In the genomic region with DNA sequence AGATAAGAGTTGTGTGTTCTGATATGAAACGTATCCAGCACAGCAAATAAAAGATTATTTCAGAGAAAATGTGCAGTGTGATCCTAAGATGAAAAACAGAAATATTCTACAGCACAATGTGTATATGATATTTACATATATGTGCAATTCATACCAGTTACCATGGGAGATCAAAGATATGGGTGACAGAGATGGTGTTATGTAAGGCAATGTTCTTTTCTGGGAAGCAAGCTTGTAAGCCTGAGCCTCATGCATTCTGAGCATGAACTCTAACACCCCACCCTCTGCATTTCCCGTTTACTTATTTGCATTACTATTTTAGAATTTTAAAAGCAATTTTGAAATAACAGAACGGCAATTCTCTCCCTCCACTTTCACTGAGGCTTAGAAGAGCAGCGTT, we compare ENCODE assay signal across 22 mouse cellular contexts. TPM values are rescaled to one million over a fixed set of nuclear protein-coding genes. Genes with fewer than 3 reads are reported as not detected.
DNase-seq lines count a peak whose midpoint lies in the region; ATAC-seq and TF ChIP-seq lines count a peak whose summit lies in the region.
"Had no signal": no experiment of that assay in that cellular context is flagged by ENCODE, and none has a peak within 500 bp of the region (broad histone marks: within the 10 kb centered on the region; RNA-seq: fewer than 3 reads in every experiment).

No protein-coding gene starts in this region.

- peak overlapping the region; percentile 78 for H3K27ac ChIP-seq in heart, embryonic 15.5 days
- peak overlapping the region; percentile 46; the same call in 1 of the 2 replicates for H3K27ac ChIP-seq in layer of hippocampus, adult 2 months
- H3K27ac ChIP-seq: forebrain, embryonic 10.5 days; forebrain, embryonic 13.5 days; gastrocnemius, adult 2 months; hindbrain, embryonic 10.5 days; hindbrain, embryonic 13.5 days; intestine, embryonic 15.5 days had no signal

- no peaks in the 10 kb centered on the region for H3K9me3 ChIP-seq in heart, embryonic 15.5 days (replicated peaks)
- H3K9me3 ChIP-seq: forebrain, embryonic 10.5 days; forebrain, embryonic 13.5 days; G1E; heart, embryonic 12.5 days; hindbrain, embryonic 10.5 days; hindbrain, embryonic 13.5 days; intestine, embryonic 15.5 days had no signal

- no peak overlapping the region for H3K4me2 ChIP-seq in heart, embryonic 15.5 days
- H3K4me2 ChIP-seq: forebrain, embryonic 13.5 days; heart, embryonic 12.5 days; hindbrain, embryonic 13.5 days; intestine, embryonic 15.5 days had no signal

- no peak for DNase-seq in frontal cortex, postnatal 25 days (ENCODE audit: low spot score in 2 of 2)
- no peak for DNase-seq in heart, postnatal 4 days
- DNase-seq in layer of hippocampus, adult 2 months (ENCODE audit: low spot score in 2 of 2): no peak
- DNase-seq in layer of hippocampus, adult 8-10 months (ENCODE audit: low spot score in 2 of 2): no peak
- DNase-seq: B cell, adult 2 months; cerebellum, adult 18-20 months; cerebellum, adult 9-10 months; cerebellum, postnatal 14 days; kidney, adult 11 months had no signal

- no peak overlapping the region for H3K4me3 ChIP-seq in heart, embryonic 15.5 days
- H3K4me3 ChIP-seq in layer of hippocampus, adult 2 months: no peak overlapping the region
- H3K4me3 ChIP-seq: forebrain, embryonic 10.5 days; forebrain, embryonic 13.5 days; gastrocnemius, adult 2 months; heart, embryonic 12.5 days; hindbrain, embryonic 10.5 days; hindbrain, embryonic 13.5 days; intestine, embryonic 15.5 days had no signal

- peak; percentile 69 for ATAC-seq in frontal cortex, adult (ENCODE audit: low TSS enrichment)
- ATAC-seq in heart, embryonic 15.5 days (replicated peaks; ENCODE audit: insufficient number of reproducible peaks, insufficient read depth, low FRiP score, low read depth): no peak
- ATAC-seq: forebrain, embryonic 13.5 days; hindbrain, embryonic 16.5 days; intestine, embryonic 15.5 days had no signal

- WGBS in heart, embryonic 15.5 days: 63% methylated on average over 4 of the region's 4 CpGs

- no peaks in the 10 kb centered on the region for H3K36me3 ChIP-seq in heart, embryonic 15.5 days
- H3K36me3 ChIP-seq: forebrain, embryonic 10.5 days; G1E; heart, embryonic 12.5 days; hindbrain, embryonic 10.5 days; hindbrain, embryonic 13.5 days; intestine, embryonic 15.5 days had no signal

- H3K9ac ChIP-seq in heart, embryonic 15.5 days: no peak overlapping the region
- H3K9ac ChIP-seq: forebrain, embryonic 13.5 days; heart, embryonic 12.5 days; hindbrain, embryonic 13.5 days; intestine, embryonic 15.5 days had no signal

- no peak for TF ChIP-seq CTCF in layer of hippocampus, adult 2 months (conservative IDR thresholded peaks at IDR 0.05)

- peaks cover 22% of the 10 kb centered on the region for H3K4me1 ChIP-seq in heart, embryonic 15.5 days (replicated peaks)
- H3K4me1 ChIP-seq: forebrain, embryonic 10.5 days; forebrain, embryonic 13.5 days; hindbrain, embryonic 10.5 days; hindbrain, embryonic 13.5 days; intestine, embryonic 15.5 days had no signal

- no peaks in the 10 kb centered on the region for H3K27me3 ChIP-seq in heart, embryonic 15.5 days
- H3K27me3 ChIP-seq: CH12.LX; forebrain, embryonic 13.5 days; heart, embryonic 12.5 days; hindbrain, embryonic 13.5 days; intestine, embryonic 15.5 days; Patski had no signal

RNA-seq across cellular contexts. Expression of a gene that starts 11.4 kb away (rescaled TPM):
- 7.5 and 9.4 TPM in 2 replicates for polyA plus RNA-seq in heart, embryonic 15.5 days (2015; fragmentation: Nextera tagmentation; extraction: Ambion mirVana)
- total RNA-seq in heart, postnatal 4 days (2021): 10 to 100 TPM; 37.0 to 38.4 TPM
- total RNA-seq in layer of hippocampus, adult 2 months (2021): 10 to 100 TPM; 10.7 to 12.2 TPM
- total RNA-seq in layer of hippocampus, adult 8-10 months (2022): 10 to 100 TPM; 12.7 to 15.4 (median 13.6) TPM
- polyA plus RNA-seq: G1E had no signal
